Mouse (Mus musculus) MEL (cell line): ENCODE data around the gene C1qbp. TPM values are rescaled to one million over a fixed set of nuclear protein-coding genes. Genes with fewer than 3 reads are reported as not detected.
A peak's percentile ranks its signal among the peaks of the same experiment; 100 is the strongest.

ENCODE experiments used
- DNase-seq: peaks from one replicate; pipeline ENCODE4 v3.0.0; 2011; ENCODE audit warnings: low read depth, low spot score
- H3K27ac ChIP-seq: 2 replicates; pipeline ENCODE4 v1.5.1; 2012; ENCODE audit warnings: low read depth, mild to moderate bottlenecking, control low read depth, low read length, moderate library complexity; ENCODE audit not compliant: control insufficient read depth
- H3K27me3 ChIP-seq, 2 experiments: fragments of 150-350 bp in 1 of 2; sonication (generic) in 1 of 2; 2 replicates each; pipeline ENCODE4 v1.6.1; 2012; ENCODE audit warnings: low read length in 2 of 2, mild to moderate bottlenecking in 2 of 2, improper control_type of control experiment in 1 of 2, moderate library complexity in 1 of 2; ENCODE audit not compliant: insufficient read depth in 2 of 2, control insufficient read depth in 1 of 2
- H3K36me3 ChIP-seq, 2 experiments: 2 replicates each; pipeline ENCODE4 v1.6.1; 2012 to 2014; ENCODE audit warnings: low read length in 2 of 2, improper control_type of control experiment in 1 of 2, inconsistent platforms in 1 of 2, mild to moderate bottlenecking in 1 of 2; ENCODE audit not compliant: insufficient read depth in 2 of 2, control insufficient read depth in 1 of 2
- H3K4me1 ChIP-seq, 2 experiments: fragments of 150-350 bp in 1 of 2; sonication (generic) in 1 of 2; 2 replicates each; pipeline ENCODE4 v1.6.1; 2012; ENCODE audit warnings: low read length in 2 of 2, improper control_type of control experiment in 1 of 2, mild to moderate bottlenecking in 1 of 2; ENCODE audit not compliant: insufficient read depth in 2 of 2, control insufficient read depth in 1 of 2
- H3K4me3 ChIP-seq, 2 experiments: fragments of 150-350 bp in 1 of 2; sonication (generic) in 1 of 2; 2 replicates each; pipeline ENCODE4 v1.5.1; 2012; ENCODE audit warnings: low read depth in 2 of 2, low read length in 2 of 2, mild to moderate bottlenecking in 2 of 2, moderate library complexity in 2 of 2, control low read depth in 1 of 2, improper control_type of control experiment in 1 of 2; ENCODE audit not compliant: control insufficient read depth in 1 of 2, insufficient read depth in 1 of 2
- H3K79me2 ChIP-seq: 2 replicates; pipeline ENCODE4 v1.6.1; 2012; ENCODE audit warnings: mild to moderate bottlenecking, low read length, moderate library complexity; ENCODE audit not compliant: control insufficient read depth, poor library complexity, insufficient read depth
- H3K9ac ChIP-seq: 2 replicates; pipeline ENCODE4 v1.6.1; 2012; ENCODE audit warnings: low read depth, mild to moderate bottlenecking, control low read depth, low read length, moderate library complexity; ENCODE audit not compliant: control insufficient read depth, poor library complexity, severe bottlenecking
- H3K9me3 ChIP-seq: fragments of 150-350 bp; sonication (generic); replicated peaks from 2 replicates; pipeline ENCODE4 v1.6.1; 2012; ENCODE audit warnings: mild to moderate bottlenecking, low read length, improper control_type of control experiment, moderate library complexity; ENCODE audit not compliant: insufficient read depth
- CHD2 ChIP-seq: IDR thresholded peaks from 2 replicates; pipeline ENCODE4 v1.6.1; 2011; ENCODE audit warnings: low read length, improper control_type of control experiment
- CTCF ChIP-seq, 3 experiments: IDR thresholded peaks in 2 of 3; conservative IDR thresholded peaks in 1 of 3; 2 replicates each; pipeline ENCODE4 v1.5.1; 2011 to 2012; ENCODE audit warnings: low read length in 3 of 3, low read depth in 2 of 3, mild to moderate bottlenecking in 2 of 3, improper control_type of control experiment in 1 of 3, inconsistent platforms in 1 of 3, mixed read lengths in 1 of 3, moderate library complexity in 1 of 3; ENCODE audit not compliant: control insufficient read depth in 1 of 3, insufficient read depth in 1 of 3, poor library complexity in 1 of 3, severe bottlenecking in 1 of 3
- JUND ChIP-seq: IDR thresholded peaks from 2 replicates; pipeline ENCODE4 v1.6.1; 2011; ENCODE audit warnings: low read depth, mild to moderate bottlenecking, improper control_type of control experiment, low read length
- MAFK ChIP-seq: IDR thresholded peaks from 2 replicates; pipeline ENCODE4 v1.6.1; 2011; ENCODE audit warnings: low read depth, mild to moderate bottlenecking, low read length, improper control_type of control experiment, borderline replicate concordance
- MAX ChIP-seq: IDR thresholded peaks from 2 replicates; pipeline ENCODE4 v1.6.1; 2011; ENCODE audit warnings: low read length, improper control_type of control experiment
- MEF2A ChIP-seq: IDR thresholded peaks from 2 replicates; pipeline ENCODE4 v1.6.1; 2014; ENCODE audit warnings: low read depth, mild to moderate bottlenecking, inconsistent platforms, low read length, improper control_type of control experiment; ENCODE audit not compliant: poor library complexity, insufficient replicate concordance, severe bottlenecking; ENCODE audit errors: extremely low read depth
- MYB ChIP-seq: IDR thresholded peaks from 2 replicates; pipeline ENCODE4 v1.6.1; 2011; ENCODE audit warnings: mild to moderate bottlenecking, low read depth, low read length, improper control_type of control experiment
- NELFE ChIP-seq: IDR thresholded peaks from 2 replicates; pipeline ENCODE4 v1.6.1; 2011; ENCODE audit warnings: low read depth, low read length, improper control_type of control experiment
- NRF1 ChIP-seq: IDR thresholded peaks from 2 replicates; pipeline ENCODE4 v1.6.1; 2014; ENCODE audit warnings: low read depth, mild to moderate bottlenecking, inconsistent platforms, low read length, improper control_type of control experiment, moderate library complexity; ENCODE audit not compliant: poor library complexity, insufficient read depth, severe bottlenecking
- POLR2A ChIP-seq, 2 experiments: IDR thresholded peaks; 2 replicates each; pipeline ENCODE4 v1.6.1; 2011 to 2012; ENCODE audit warnings: low read length in 2 of 2, mild to moderate bottlenecking in 2 of 2, control low read depth in 1 of 2, improper control_type of control experiment in 1 of 2, low read depth in 1 of 2, moderate library complexity in 1 of 2; ENCODE audit not compliant: control insufficient read depth in 1 of 2, insufficient read depth in 1 of 2, poor library complexity in 1 of 2
- POLR2AphosphoS5 ChIP-seq: IDR thresholded peaks from 2 replicates; pipeline ENCODE4 v1.6.1; 2012; ENCODE audit warnings: low read depth, borderline replicate concordance, mild to moderate bottlenecking, inconsistent platforms, low read length, moderate library complexity, mixed read lengths
- RAD21 ChIP-seq: IDR thresholded peaks from 2 replicates; pipeline ENCODE4 v1.6.1; 2011; ENCODE audit warnings: mild to moderate bottlenecking, low read depth, low read length, improper control_type of control experiment
- RCOR1 ChIP-seq: IDR thresholded peaks from 2 replicates; pipeline ENCODE4 v1.6.1; 2012; ENCODE audit warnings: low read depth, mild to moderate bottlenecking, inconsistent platforms, low read length, improper control_type of control experiment
- SIN3A ChIP-seq: IDR thresholded peaks from 2 replicates; pipeline ENCODE4 v1.6.1; 2012; ENCODE audit warnings: low read length, improper control_type of control experiment, inconsistent platforms
- TAL1 ChIP-seq: IDR thresholded peaks from 2 replicates; pipeline ENCODE4 v1.6.1; 2012; ENCODE audit warnings: mild to moderate bottlenecking, inconsistent platforms, low read length, moderate library complexity, mixed read lengths
- USF1 ChIP-seq: IDR thresholded peaks from 2 replicates; pipeline ENCODE4 v1.6.1; 2014; ENCODE audit warnings: low read depth, mild to moderate bottlenecking, inconsistent platforms, low read length, improper control_type of control experiment, moderate library complexity
- USF2 ChIP-seq, 2 experiments: IDR thresholded peaks; 2 replicates each; pipeline ENCODE4 v1.6.1; 2011 to 2012; ENCODE audit warnings: improper control_type of control experiment in 2 of 2, low read length in 2 of 2, borderline replicate concordance in 1 of 2, inconsistent platforms in 1 of 2, low read depth in 1 of 2, mild to moderate bottlenecking in 1 of 2; ENCODE audit not compliant: insufficient read depth in 1 of 2
- ZC3H11A ChIP-seq: IDR thresholded peaks from 2 replicates; pipeline ENCODE4 v1.6.1; 2012; ENCODE audit warnings: low read depth, mild to moderate bottlenecking, inconsistent platforms, low read length, improper control_type of control experiment
- ZKSCAN1 ChIP-seq: IDR thresholded peaks from 2 replicates; pipeline ENCODE4 v1.6.1; 2012; ENCODE audit warnings: low read depth, mild to moderate bottlenecking, inconsistent platforms, low read length, improper control_type of control experiment, moderate library complexity
- ZNF384 ChIP-seq: IDR thresholded peaks from 2 replicates; pipeline ENCODE4 v1.6.1; 2012; ENCODE audit warnings: low read depth, mild to moderate bottlenecking, inconsistent platforms, low read length, improper control_type of control experiment
- polyA plus RNA-seq, 2 experiments: library from polyadenylated mRNA; stranded (reverse) in 1 of 2; unstranded in 1 of 2; fragments of >175 nt in 1 of 2; fragments of >200 nt in 1 of 2; gene quantifications; 2 replicates each; pipeline versions ENCODE4 v1.2.1 to v1.2.4; 2012; ENCODE audit warnings: low replicate concordance in 2 of 2, low read depth in 1 of 2; ENCODE audit not compliant: insufficient read length in 2 of 2, insufficient read depth in 1 of 2, missing spikeins in 1 of 2
- total RNA-seq: library from RNA; depleted of rRNA; stranded (reverse); fragments of 300-350 nt; gene quantifications from 2 replicates; pipeline ENCODE4 v1.2.3, GENCODE M21; 2012

C1qbp gene
- total and polyA plus RNA-seq, 3 experiments, result 164 to 614 TPM; not detected in 1

- DNase-seq, result no peak
- H3K79me2 ChIP-seq, result no peaks in the 10 kb centered on the region
- H3K36me3 ChIP-seq, result peaks cover 0 to 39% of the 10 kb centered on the region in 2 experiments; a peak in 2 of 4 replicates
- no peak overlapping the region for H3K4me3 ChIP-seq
- no peak overlapping the region for H3K27ac ChIP-seq
- no peaks in the 10 kb centered on the region for H3K9me3 ChIP-seq
- TF ChIP-seq USF1, result no peak
- TF ChIP-seq RAD21, result no peak
- no peak for TF ChIP-seq ZC3H11A
- TF ChIP-seq TAL1, result no peak
- TF ChIP-seq POLR2A (IDR thresholded peaks at IDR 0.05; ENCODE audit: control insufficient read depth in 1 of 2, insufficient read depth in 1 of 2, low read depth in 1 of 2, low read length in 2 of 2, poor library complexity in 1 of 2), result no peak
- no peak for TF ChIP-seq SIN3A
- no peak for TF ChIP-seq ZKSCAN1
- TF ChIP-seq RCOR1, result no peak
- TF ChIP-seq NELFE, result no peak
- TF ChIP-seq NRF1, result no peak
- TF ChIP-seq USF2 (IDR thresholded peaks at IDR 0.05; ENCODE audit: borderline replicate concordance in 1 of 2, insufficient read depth in 1 of 2, low read depth in 1 of 2, low read length in 2 of 2), result no peak
- no peak for TF ChIP-seq MYB
- no peak for TF ChIP-seq MAFK
- TF ChIP-seq JUND, result no peak
- TF ChIP-seq CHD2, result no peak
- TF ChIP-seq POLR2AphosphoS5, result no peak
- TF ChIP-seq MAX, result no peak
- TF ChIP-seq MEF2A, result no peak
- no peak for TF ChIP-seq ZNF384
- no peaks in the 10 kb centered on the region for H3K4me1 ChIP-seq
- no peaks in the 10 kb centered on the region for H3K27me3 ChIP-seq
- no peak overlapping the region for H3K9ac ChIP-seq
Observed at GRCm38 (mm10) chr11:70943651-70944050, 39.2 kb downstream of the C1qbp start.

DNA sequence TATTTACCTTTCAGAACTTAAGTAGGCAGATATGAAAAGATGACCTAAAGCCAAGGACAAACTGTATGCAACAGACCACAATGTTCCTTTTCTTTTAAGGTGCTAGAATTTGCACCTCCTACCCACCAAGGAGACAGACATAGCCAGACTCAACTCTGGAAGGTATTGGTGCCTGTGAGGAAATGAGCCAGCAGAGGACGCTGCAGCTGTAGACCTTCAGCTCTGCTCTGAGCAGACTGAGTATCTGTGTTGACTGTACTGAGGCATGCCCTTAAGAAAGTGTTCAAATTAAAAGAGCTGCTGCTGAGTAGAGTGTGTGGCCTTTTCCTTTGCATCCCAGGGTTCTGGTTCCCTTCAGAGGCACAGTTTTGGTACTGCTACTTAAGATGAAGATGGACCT is 40.2 kb downstream of the C1qbp start:
- Histone ChIP-seq H3K4me3 (no peak overlapping the region), H3K4me1 (no peaks in the 10 kb centered on the region), H3K27ac (no peak overlapping the region), H3K79me2 (no peaks in the 10 kb centered on the region), H3K27me3 (no peaks in the 10 kb centered on the region)
- TF ChIP-seq CTCF (IDR thresholded peaks at IDR 0.05 in 2 of 3, conservative IDR thresholded peaks at IDR 0.05 in 1 of 3; ENCODE audit: control insufficient read depth in 1 of 3, insufficient read depth in 1 of 3, low read depth in 2 of 3, low read length in 3 of 3, poor library complexity in 1 of 3, severe bottlenecking in 1 of 3) (peak; percentile 9 to 19 (median 11); a peak in 2 of 6 replicates), MAFK (no peak)
- TF ChIP-seq, all 39 proteins: peak for 1
- DNase-seq, result no peak
- Histone ChIP-seq H3K9ac (no peak overlapping the region), H3K9me3 (no peaks in the 10 kb centered on the region), H3K36me3 (peaks cover 0 to 40% of the 10 kb centered on the region in 2 experiments; a peak in 2 of 4 replicates)
